Mouse (Mus musculus) heart, embryonic 13.5 days (tissue): ENCODE results near the gene Bub1. TPM values are rescaled to one million over a fixed set of nuclear protein-coding genes. Genes with fewer than 3 reads are reported as not detected.

ENCODE experiments used
- ATAC-seq: fragments of 200-750 bp; cut with Nextera tagmentation; 2 replicates; pipeline ENCODE4 v1.8.0; 2017; ENCODE audit warnings: moderate TSS enrichment; ENCODE audit not compliant: insufficient number of reproducible peaks, low FRiP score, low TSS enrichment; ENCODE audit errors: extremely low read depth
- H3K27ac ChIP-seq: fragments of 300-500 bp; sonication (generic); replicated peaks from 2 replicates; pipeline ENCODE4 v1.5.1; 2015; ENCODE audit warnings: moderate library complexity, mild to moderate bottlenecking, inconsistent platforms
- H3K27me3 ChIP-seq: fragments of 300-500 bp; sonication (generic); replicated peaks from 2 replicates; pipeline ENCODE4 v1.6.1; 2015; ENCODE audit warnings: mild to moderate bottlenecking, inconsistent platforms
- H3K36me3 ChIP-seq: fragments of 300-500 bp; sonication (generic); 2 replicates; pipeline ENCODE4 v1.6.1; 2015; ENCODE audit warnings: mild to moderate bottlenecking, inconsistent platforms
- H3K4me1 ChIP-seq: fragments of 300-500 bp; sonication (generic); 2 replicates; pipeline ENCODE4 v1.6.1; 2015; ENCODE audit warnings: inconsistent platforms
- H3K4me2 ChIP-seq: fragments of 300-500 bp; sonication (generic); 2 replicates; pipeline ENCODE4 v1.6.1; 2015; ENCODE audit warnings: inconsistent platforms, mild to moderate bottlenecking, moderate library complexity
- H3K4me3 ChIP-seq: fragments of 300-500 bp; sonication (generic); 2 replicates; pipeline ENCODE4 v1.5.1; 2015; ENCODE audit warnings: moderate library complexity, mild to moderate bottlenecking, inconsistent platforms
- H3K9ac ChIP-seq: fragments of 300-500 bp; sonication (generic); 2 replicates; pipeline ENCODE4 v1.6.1; 2015; ENCODE audit warnings: inconsistent platforms, mild to moderate bottlenecking, moderate library complexity
- H3K9me3 ChIP-seq: fragments of 300-500 bp; sonication (generic); 2 replicates; pipeline ENCODE4 v1.6.1; 2016; ENCODE audit warnings: inconsistent platforms
- WGBS: fragments of 180-500 bp; shearing (Covaris S2); methylation state at CpG from one replicate; pipeline ENCODE4 v1.1.7; 2015; ENCODE audit warnings: mixed read lengths; 5-methylcytosine and 5-hydroxymethylcytosine counted together
- polyA plus RNA-seq: library from polyadenylated mRNA; unstranded; fragments of >200 nt; fragmentation: Nextera tagmentation; extraction: Ambion mirVana; gene quantifications from 2 replicates; pipeline ENCODE4 v1.2.1, GENCODE M21; 2015

The Bub1 gene
- polyA plus RNA-seq, 1 experiment from 2014 or later: 40.6 TPM

- Histone ChIP-seq H3K27me3 (peaks cover 82% of the 10 kb centered on the region), H3K4me3 (no peak within 1 kb of the TSS)
These were observed 6.9 kb upstream of the Bub1 start, which contains the start of gene Acoxl for GRCm38 (mm10) chr2:127838576-127838975. Acoxl (plus strand) TSS chr2:127838876.

GRCm38 (mm10) chr2:127832833-127833190 lies 1.1 kb upstream of the Bub1 start:
- Histone ChIP-seq H3K4me1 (peaks cover 15% of the 10 kb centered on the region), H3K27ac (no peak overlapping the region), H3K27me3 (peaks cover 34% of the 10 kb centered on the region), H3K36me3 (peaks cover 6% of the 10 kb centered on the region; the same call in 1 of the 2 replicates), H3K4me2 (no peak overlapping the region), H3K9me3 (no peaks in the 10 kb centered on the region), H3K4me3 (no peak overlapping the region), H3K9ac (no peak overlapping the region)
- 19% methylated on average over 2 of the region's 2 CpGs for WGBS
- ATAC-seq: no peak

More at GRCm38 (mm10) chr2:127838576-127838975, 6.9 kb upstream of the Bub1 start, which contains the start of gene Acoxl:
- WGBS: 55% methylated on average over 7 of the region's 7 CpGs
- Histone ChIP-seq H3K27ac (no peak within 1 kb of the TSS), H3K9me3 (no peaks in the 10 kb centered on the region), H3K9ac (no peak within 1 kb of the TSS), H3K4me1 (no peaks in the 10 kb centered on the region), H3K36me3 (no peaks in the 10 kb centered on the region), H3K4me2 (no peak within 1 kb of the TSS)
- no peak for ATAC-seq

GRCm38 (mm10) chr2:127832103-127832832 lies 603 bp upstream of the Bub1 start:
- Histone ChIP-seq H3K27ac (no peak overlapping the region), H3K4me3 (peak overlapping the region; percentile 87), H3K27me3 (peaks cover 28% of the 10 kb centered on the region), H3K4me1 (peaks cover 15% of the 10 kb centered on the region), H3K9me3 (no peaks in the 10 kb centered on the region), H3K4me2 (peak overlapping the region; percentile 89), H3K36me3 (peaks cover 8% of the 10 kb centered on the region), H3K9ac (peak overlapping the region; percentile 75)
- 41% methylated on average over 11 of the region's 11 CpGs for WGBS
- peak; percentile 8; the same call in 1 of the 2 replicates for ATAC-seq

- Histone ChIP-seq H3K4me3 (peak within 1 kb of the TSS; percentile 59), H3K9ac (peak within 1 kb of the TSS; percentile 80), H3K9me3 (no peaks in the 10 kb centered on the region), H3K27me3 (no peaks in the 10 kb centered on the region), H3K27ac (peak within 1 kb of the TSS; percentile 75), H3K36me3 (no peaks in the 10 kb centered on the region), H3K4me1 (peaks cover 24% of the 10 kb centered on the region), H3K4me2 (peak within 1 kb of the TSS; percentile 75)
- 2% methylated on average over 37 of the region's 37 CpGs for WGBS
- peak; percentile 88 for ATAC-seq
These were observed 39.6 kb downstream of the Bub1 start, which contains the start of gene Mtln for GRCm38 (mm10) chr2:127791919-127792603. Mtln (minus strand) TSS chr2:127792488.

GRCm38 (mm10) chr2:127789651-127790270 lies 41.9 kb downstream of the Bub1 start:
- peak overlapping the region; percentile 79 for H3K4me3 ChIP-seq
- peak overlapping the region; percentile 81 for H3K4me2 ChIP-seq
- H3K9me3 ChIP-seq: no peaks in the 10 kb centered on the region
- ATAC-seq: no peak
- H3K27me3 ChIP-seq: no peaks in the 10 kb centered on the region
- no peak overlapping the region for H3K27ac ChIP-seq
- no peaks in the 10 kb centered on the region for H3K36me3 ChIP-seq
- WGBS: 26% methylated on average over 9 of the region's 9 CpGs
- H3K9ac ChIP-seq: peak overlapping the region; percentile 88
- peaks cover 24% of the 10 kb centered on the region for H3K4me1 ChIP-seq

- ATAC-seq: no peak
- peak overlapping the region; percentile 88 for H3K9ac ChIP-seq
- H3K27ac ChIP-seq: peak overlapping the region; percentile 56
- H3K9me3 ChIP-seq: no peaks in the 10 kb centered on the region
- H3K4me2 ChIP-seq: peak overlapping the region; percentile 81
- peaks cover 24% of the 10 kb centered on the region for H3K4me1 ChIP-seq
- 6% methylated on average over 11 of the region's 11 CpGs for WGBS
- H3K36me3 ChIP-seq: no peaks in the 10 kb centered on the region
- no peaks in the 10 kb centered on the region for H3K27me3 ChIP-seq
- H3K4me3 ChIP-seq: peak overlapping the region; percentile 79
These were observed 42.5 kb downstream of the Bub1 start for GRCm38 (mm10) chr2:127789138-127789537.

- H3K36me3 ChIP-seq: no peaks in the 10 kb centered on the region
- peak; percentile 55 for ATAC-seq
- H3K4me2 ChIP-seq: peak within 1 kb of the TSS; percentile 81
- under 1% methylated on average over 40 of the region's 40 CpGs for WGBS
- peak within 1 kb of the TSS; percentile 56 for H3K27ac ChIP-seq
- peak within 1 kb of the TSS; percentile 88 for H3K9ac ChIP-seq
- no peaks in the 10 kb centered on the region for H3K27me3 ChIP-seq
- peak within 1 kb of the TSS; percentile 79 for H3K4me3 ChIP-seq
- H3K4me1 ChIP-seq: peaks cover 24% of the 10 kb centered on the region
- no peaks in the 10 kb centered on the region for H3K9me3 ChIP-seq
These were observed 43.1 kb downstream of the Bub1 start, which contains the start of gene Nphp1 for GRCm38 (mm10) chr2:127788440-127789116. Nphp1 (minus strand) TSS chr2:127788897.

- Histone ChIP-seq H3K4me3 (no peak overlapping the region), H3K27ac (no peak overlapping the region), H3K9ac (no peak overlapping the region), H3K36me3 (no peaks in the 10 kb centered on the region), H3K9me3 (no peaks in the 10 kb centered on the region), H3K27me3 (no peaks in the 10 kb centered on the region), H3K4me1 (peaks cover 24% of the 10 kb centered on the region), H3K4me2 (no peak overlapping the region)
- WGBS: 86% methylated on average over 5 of the region's 5 CpGs
- no peak for ATAC-seq
These were observed 44.4 kb downstream of the Bub1 start for GRCm38 (mm10) chr2:127787226-127787625.

- ATAC-seq: no peak
- Histone ChIP-seq H3K9me3 (no peaks in the 10 kb centered on the region), H3K4me1 (no peaks in the 10 kb centered on the region; the same call in 1 of the 2 replicates), H3K27me3 (no peaks in the 10 kb centered on the region), H3K36me3 (peaks cover 16% of the 10 kb centered on the region), H3K4me2 (no peak overlapping the region), H3K4me3 (no peak overlapping the region), H3K27ac (no peak overlapping the region), H3K9ac (no peak overlapping the region)
- 77% methylated on average over 5 of the region's 5 CpGs for WGBS
These were observed 53.2 kb downstream of the Bub1 start for GRCm38 (mm10) chr2:127778451-127778850.

GRCm38 (mm10) chr2:127775013-127775412 lies 56.7 kb downstream of the Bub1 start:
- no peaks in the 10 kb centered on the region; the same call in 1 of the 2 replicates for H3K4me1 ChIP-seq
- 74% methylated on average over 3 of the region's 3 CpGs for WGBS
- H3K4me2 ChIP-seq: no peak overlapping the region
- H3K9ac ChIP-seq: no peak overlapping the region
- H3K9me3 ChIP-seq: no peaks in the 10 kb centered on the region
- H3K27me3 ChIP-seq: no peaks in the 10 kb centered on the region
- no peak overlapping the region for H3K4me3 ChIP-seq
- no peak for ATAC-seq
- peaks cover 31% of the 10 kb centered on the region for H3K36me3 ChIP-seq
- H3K27ac ChIP-seq: no peak overlapping the region

- Histone ChIP-seq H3K9me3 (no peaks in the 10 kb centered on the region), H3K4me3 (no peak overlapping the region), H3K27me3 (no peaks in the 10 kb centered on the region), H3K36me3 (peaks cover 35% of the 10 kb centered on the region), H3K4me1 (no peaks in the 10 kb centered on the region; the same call in 1 of the 2 replicates), H3K27ac (no peak overlapping the region), H3K4me2 (no peak overlapping the region), H3K9ac (no peak overlapping the region)
- WGBS: 65% methylated on average over 1 of the region's 1 CpGs
- ATAC-seq: no peak
These were observed 57.1 kb downstream of the Bub1 start for GRCm38 (mm10) chr2:127774578-127774941.
